ENCODE assay signal across 18 mouse cellular contexts in the genomic region with DNA sequence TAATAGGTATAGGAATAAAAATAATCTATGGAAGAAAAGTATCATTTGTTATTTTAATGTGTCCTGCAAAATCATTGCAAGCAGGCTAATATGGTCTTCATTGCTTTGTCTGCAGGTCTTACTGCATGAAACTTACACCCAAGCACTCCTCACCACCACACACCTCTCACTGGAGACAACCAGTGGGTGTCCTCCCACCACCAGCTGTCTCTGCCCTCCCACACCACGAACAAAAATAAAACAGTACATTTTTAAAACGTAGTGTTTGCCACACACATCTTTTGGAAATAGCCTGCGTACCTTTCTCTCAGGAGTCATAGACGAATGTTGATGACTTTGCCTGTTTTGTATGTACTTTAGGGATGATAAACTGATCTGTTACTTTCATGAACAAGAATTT.
A peak's percentile ranks its signal among the peaks of the same experiment; 100 is the strongest.
DNase-seq lines count a peak whose midpoint lies in the region; ATAC-seq lines count a peak whose summit lies in the region.
"Had no signal": no experiment of that assay in that cellular context is flagged by ENCODE, and none has a peak within 500 bp of the region (broad histone marks: within the 10 kb centered on the region; RNA-seq: fewer than 3 reads in every experiment).

No protein-coding gene starts in this region.

- ATAC-seq in erythroid progenitor cell, adult 5-6 weeks (replicated peaks; ENCODE audit: low FRiP score, poor library complexity, severe bottlenecking), result no peak
- ATAC-seq: forebrain, embryonic 14.5 days; inflammation-experienced regulatory T-cells, adult 6 months; midbrain, embryonic 15.5 days had no signal

- peak; percentile 10 to 57 for DNase-seq in frontal cortex, adult 2 months (ENCODE audit: extremely low spot score in 1 of 2, low spot score in 1 of 2)
- no peak for DNase-seq in frontal cortex, postnatal 10 days (ENCODE audit: low spot score in 2 of 2)
- DNase-seq in right cerebral cortex, adult 2 months (ENCODE audit: low spot score in 2 of 2), result peak; percentile 46 to 52
- no peak for DNase-seq in right cerebral cortex, postnatal 4 days
- DNase-seq in left cerebral cortex, postnatal 14 days (ENCODE audit: low spot score in 2 of 2), result peak; percentile 6 to 8
- DNase-seq in cerebellum, adult 9-10 months, result no peak
- DNase-seq: adrenal gland, postnatal 10 days; cerebellum, adult 8-10 months; heart, postnatal 4 days; kidney, adult 18-20 months; kidney, postnatal 4 days; liver; thymus, adult 18-20 months; thymus, postnatal 36 days had no signal

- intact Hi-C loops in left cerebral cortex, postnatal 14 days (cut with DNase I), result no loop called here

Comparison
In these comparisons a context has a peak if more than half of its experiments do, and no peak if none do; other contexts are left out.
1. DNase-seq: peak in frontal cortex, adult 2 months (2 of 2), right cerebral cortex, adult 2 months (2 of 2) and left cerebral cortex, postnatal 14 days (2 of 2); none in frontal cortex, postnatal 10 days (0 of 2), right cerebral cortex, postnatal 4 days (single experiment) and cerebellum, adult 9-10 months (single experiment).